Mouse (Mus musculus) midbrain, embryonic 14.5 days (tissue): ENCODE data around the gene Wnt3a. TPM values are rescaled to one million over a fixed set of nuclear protein-coding genes. Genes with fewer than 3 reads are reported as not detected.

ENCODE experiments used
- ATAC-seq: fragments of 200-750 bp; cut with Nextera tagmentation; 2 replicates; pipeline ENCODE4 v1.8.0; 2017; ENCODE audit warnings: moderate number of reproducible peaks, moderate library complexity; ENCODE audit not compliant: low FRiP score, low TSS enrichment
- DNase-seq: peaks from one replicate; pipeline ENCODE4 v3.0.0-alpha.2; 2015
- H3K27ac ChIP-seq: fragments of 300-500 bp; sonication (generic); replicated peaks from 2 replicates; pipeline ENCODE4 v1.5.1; 2014; ENCODE audit warnings: mild to moderate bottlenecking, low read depth, low read length, moderate library complexity
- H3K27me3 ChIP-seq: fragments of 300-500 bp; sonication (generic); 2 replicates; pipeline ENCODE4 v1.6.1; 2014; ENCODE audit warnings: low read length, control low read depth, mixed read lengths; ENCODE audit not compliant: control insufficient read depth, insufficient read depth
- H3K36me3 ChIP-seq: fragments of 300-500 bp; sonication (generic); 2 replicates; pipeline ENCODE4 v1.6.1; 2014; ENCODE audit warnings: low read length, control low read depth; ENCODE audit not compliant: control insufficient read depth, insufficient read depth
- H3K4me1 ChIP-seq: fragments of 300-500 bp; sonication (generic); 2 replicates; pipeline ENCODE4 v1.6.1; 2014; ENCODE audit warnings: mild to moderate bottlenecking, antibody characterized with exemption, low read length, control low read depth; ENCODE audit not compliant: control insufficient read depth, insufficient read depth
- H3K4me2 ChIP-seq: fragments of 300-500 bp; sonication (generic); 2 replicates; pipeline ENCODE4 v1.6.1; 2014; ENCODE audit warnings: mild to moderate bottlenecking, low read length, moderate library complexity
- H3K4me3 ChIP-seq: fragments of 300-500 bp; sonication (generic); replicated peaks from 2 replicates; pipeline ENCODE4 v1.5.1; 2014; ENCODE audit warnings: low read depth, low read length
- H3K9ac ChIP-seq: fragments of 300-500 bp; sonication (generic); replicated peaks from 2 replicates; pipeline ENCODE4 v1.6.1; 2014; ENCODE audit warnings: mild to moderate bottlenecking, low read length, moderate library complexity
- H3K9me3 ChIP-seq: fragments of 300-500 bp; sonication (generic); 2 replicates; pipeline ENCODE4 v1.6.1; 2016; ENCODE audit warnings: low read length, control low read depth, mixed read lengths; ENCODE audit not compliant: control insufficient read depth
- WGBS: fragments of 180-500 bp; shearing (Covaris S2); extraction: QIAGEN DNeasy Blood & Tissue Kit; methylation state at CpG from one replicate; pipeline ENCODE4 v1.1.7; 2014; 5-methylcytosine and 5-hydroxymethylcytosine counted together
- polyA plus RNA-seq: library from polyadenylated mRNA; unstranded; fragments of >200 nt; fragmentation: Nextera tagmentation; extraction: Ambion mirVana; gene quantifications from 2 replicates; pipeline ENCODE4 v1.2.1, GENCODE M21; 2014

Wnt3a gene
- polyA plus RNA-seq, 1 experiment from 2014 or later: 0.46 TPM

DNA sequence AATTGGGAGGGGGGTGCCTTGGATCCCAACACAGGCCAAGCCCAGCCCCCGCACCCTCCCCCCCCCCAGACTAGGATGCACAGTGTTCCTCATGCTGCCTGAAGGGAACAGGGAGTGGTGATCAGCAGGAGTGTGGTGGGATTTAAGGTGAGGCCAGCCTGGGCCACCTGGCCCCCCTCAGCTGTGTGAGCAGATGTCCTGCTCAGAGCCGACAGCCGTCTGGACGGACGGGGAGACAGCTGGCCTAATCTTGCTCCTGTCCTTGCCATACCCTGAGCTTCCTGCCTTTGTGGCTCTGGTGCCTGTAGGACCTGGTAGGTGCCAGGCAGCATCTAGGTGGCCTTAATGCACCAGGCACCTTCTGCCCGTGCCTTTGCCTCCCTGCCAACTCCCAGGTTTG is 21.5 kb upstream of the Wnt3a start:
- Histone ChIP-seq H3K27me3 (peaks cover 62% of the 10 kb centered on the region), H3K4me1 (peaks cover 18% of the 10 kb centered on the region)

DNA sequence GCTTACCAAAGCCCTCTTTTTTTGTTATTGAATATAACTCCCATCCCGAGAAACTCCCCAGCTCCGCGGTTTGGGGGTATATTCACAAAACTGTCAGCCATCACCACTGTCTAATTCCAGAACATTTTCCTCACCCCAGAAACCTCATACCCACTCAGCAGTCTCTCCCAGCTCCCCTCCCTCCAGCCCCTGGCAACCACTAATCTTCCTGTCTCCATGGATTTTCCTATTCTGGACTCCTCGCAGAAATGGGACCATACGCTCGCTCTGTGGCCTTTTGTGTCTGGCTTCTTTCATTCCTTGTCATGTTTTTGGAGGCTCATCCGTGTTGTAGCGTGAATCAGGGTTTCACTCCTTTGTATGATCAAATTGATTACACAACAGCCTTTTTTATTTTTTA is 19.4 kb upstream of the Wnt3a start:
- Histone ChIP-seq H3K4me1 (peaks cover 26% of the 10 kb centered on the region), H3K27me3 (peaks cover 80% of the 10 kb centered on the region), H3K9me3 (no peaks in the 10 kb centered on the region), H3K4me3 (no peak overlapping the region), H3K36me3 (no peaks in the 10 kb centered on the region), H3K27ac (no peak overlapping the region), H3K9ac (no peak overlapping the region), H3K4me2 (no peak overlapping the region)
- WGBS: 7% methylated on average over 8 of the region's 8 CpGs
- DNase-seq (peak; percentile 67), ATAC-seq (no peak)

More for the DNA sequence above, 21.5 kb upstream of the Wnt3a start:
- Histone ChIP-seq H3K4me2 (no peak overlapping the region), H3K9me3 (no peaks in the 10 kb centered on the region), H3K36me3 (no peaks in the 10 kb centered on the region), H3K4me3 (no peak overlapping the region), H3K9ac (no peak overlapping the region), H3K27ac (no peak overlapping the region)
- DNase-seq (no peak), ATAC-seq (no peak)
- 48% methylated on average over 6 of the region's 6 CpGs for WGBS

DNA sequence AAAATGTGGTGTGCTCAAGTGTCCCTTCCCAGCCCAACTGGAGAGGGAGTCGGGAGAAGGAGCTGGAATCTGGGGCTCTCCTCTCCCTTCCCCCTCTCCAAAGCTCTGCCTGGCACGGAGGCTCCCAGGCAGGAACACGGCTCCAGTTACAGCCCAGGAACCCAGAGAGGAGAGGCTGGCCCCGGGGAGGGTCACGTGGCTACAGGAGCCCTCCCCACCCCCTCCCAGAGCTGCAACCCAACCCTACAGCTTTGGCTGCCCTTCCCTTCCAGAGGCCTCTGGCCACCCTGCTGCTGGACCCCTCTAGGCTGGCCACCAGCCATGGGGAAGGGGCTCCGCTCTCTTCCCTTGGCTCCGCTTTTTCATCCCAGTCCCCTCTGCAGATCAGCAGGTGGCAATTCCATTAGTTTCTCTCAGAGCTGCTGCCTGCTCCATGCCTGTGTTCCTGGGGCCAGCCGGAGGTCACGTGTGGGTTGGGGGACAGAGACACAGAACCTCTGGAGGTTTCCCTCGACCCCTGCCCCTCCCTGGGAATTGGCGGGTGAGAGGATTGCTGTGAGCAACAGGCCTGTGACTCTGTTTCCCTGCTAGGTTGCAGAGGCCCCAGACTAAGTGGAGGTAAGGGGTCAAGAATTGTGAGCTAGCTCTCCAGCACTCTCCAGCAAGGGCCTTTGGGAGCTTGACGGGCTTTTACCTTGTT is 18.7 kb upstream of the Wnt3a start:
- 6% methylated on average over 12 of the region's 12 CpGs for WGBS
- Histone ChIP-seq H3K4me1 (peaks cover 26% of the 10 kb centered on the region), H3K9ac (no peak overlapping the region), H3K4me3 (no peak overlapping the region), H3K36me3 (no peaks in the 10 kb centered on the region), H3K27ac (no peak overlapping the region), H3K4me2 (0 out of 2 replicates have a peak overlapping the region, but pooled peaks have one; percentile 12), H3K27me3 (peaks cover 87% of the 10 kb centered on the region), H3K9me3 (no peaks in the 10 kb centered on the region)
- DNase-seq (peak; percentile 28), ATAC-seq (no peak)

DNA sequence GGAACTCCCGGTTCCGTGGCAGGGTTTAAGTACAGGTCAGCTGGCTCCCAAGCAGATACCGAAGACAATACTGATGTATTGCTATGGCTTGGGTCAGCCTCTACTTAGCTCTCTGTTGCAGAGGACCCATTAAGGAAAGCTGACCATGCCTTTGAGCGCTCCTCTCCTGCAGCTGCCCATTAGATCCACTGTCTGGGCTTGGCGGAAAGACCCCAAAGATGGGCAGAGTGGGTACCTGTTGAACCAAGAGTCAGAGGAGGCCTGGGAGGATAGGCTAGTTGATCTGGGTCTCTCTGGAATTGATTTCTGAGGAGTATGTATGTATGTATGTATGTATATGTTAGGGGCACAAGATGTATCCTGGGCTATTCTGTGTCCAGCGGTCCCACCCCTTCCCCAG is 18.1 kb upstream of the Wnt3a start:
- Histone ChIP-seq H3K4me2 (peak overlapping the region; percentile 33; the same call in 1 of the 2 replicates), H3K9me3 (no peaks in the 10 kb centered on the region), H3K36me3 (no peaks in the 10 kb centered on the region), H3K27ac (no peak overlapping the region), H3K9ac (no peak overlapping the region), H3K4me3 (no peak overlapping the region), H3K4me1 (peaks cover 26% of the 10 kb centered on the region), H3K27me3 (peaks cover 91% of the 10 kb centered on the region)
- DNase-seq (no peak), ATAC-seq (no peak)
- 34% methylated on average over 6 of the region's 6 CpGs for WGBS

DNA sequence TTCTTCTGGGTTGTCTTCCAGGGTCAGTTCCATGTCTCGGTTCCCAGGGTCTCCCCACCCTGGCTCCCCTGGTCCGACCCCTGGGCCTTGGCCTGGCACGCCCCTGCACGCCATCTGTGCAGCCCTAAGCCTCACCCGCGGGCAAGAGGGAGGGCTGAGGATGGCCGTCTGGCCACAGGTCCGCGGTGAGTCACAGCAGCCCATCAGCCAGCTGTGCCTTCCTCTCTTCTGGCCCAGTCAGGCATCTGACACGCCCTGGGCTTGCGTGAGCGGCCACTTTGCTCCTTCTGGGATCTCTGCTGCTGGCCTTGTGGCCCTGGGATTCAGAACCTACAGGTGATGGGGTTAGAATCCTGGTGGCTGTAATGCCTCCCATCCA is 17.6 kb upstream of the Wnt3a start:
- H3K4me3 ChIP-seq: 0 out of 2 replicates have a peak overlapping the region, but pooled peaks have one; percentile 46
- peak overlapping the region; percentile 33 for H3K4me2 ChIP-seq
- DNase-seq: no peak
- peaks cover 91% of the 10 kb centered on the region for H3K27me3 ChIP-seq
- no peaks in the 10 kb centered on the region for H3K9me3 ChIP-seq
- no peak overlapping the region for H3K9ac ChIP-seq
- no peaks in the 10 kb centered on the region for H3K36me3 ChIP-seq
- H3K27ac ChIP-seq: no peak overlapping the region
- peaks cover 26% of the 10 kb centered on the region for H3K4me1 ChIP-seq
- ATAC-seq: no peak
- WGBS: 17% methylated on average over 12 of the region's 12 CpGs

DNA sequence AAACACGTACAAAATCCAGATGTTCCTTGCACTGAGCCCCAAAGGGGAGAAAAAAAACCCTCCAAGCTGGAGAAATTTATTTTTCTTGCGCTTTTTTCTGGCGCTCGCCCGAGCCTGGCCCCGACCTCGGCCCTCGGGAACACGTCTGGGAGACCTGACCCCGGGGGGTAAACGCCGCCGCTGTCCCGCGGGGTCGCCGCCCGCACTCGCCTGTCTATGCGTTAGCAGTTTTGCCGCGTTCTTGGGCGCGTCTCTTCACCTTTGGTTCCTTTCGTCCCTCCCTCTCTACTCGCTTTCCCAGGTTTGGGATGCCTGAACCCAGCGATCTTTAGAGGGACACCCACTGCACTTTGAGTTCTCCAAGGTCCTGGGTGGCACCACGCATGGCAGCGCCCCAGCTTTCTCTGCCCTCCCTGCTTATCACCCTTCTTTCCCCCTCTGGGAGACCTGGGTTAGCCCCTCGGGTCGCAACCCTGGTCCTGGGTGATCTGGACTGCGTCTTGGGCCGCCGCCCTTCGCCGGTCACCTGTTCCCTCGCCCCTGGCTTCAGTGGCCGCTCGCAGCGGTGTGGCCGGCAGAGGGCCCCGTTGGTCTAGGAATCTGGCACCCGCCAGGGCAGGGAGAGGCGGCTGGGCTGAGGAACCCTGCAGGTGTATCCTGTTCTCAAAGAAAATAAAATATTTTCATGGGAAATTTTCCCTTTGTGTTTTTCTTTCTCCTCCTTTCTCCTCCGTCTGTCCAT is 17.0 kb upstream of the Wnt3a start:
- Histone ChIP-seq H3K36me3 (no peaks in the 10 kb centered on the region), H3K9me3 (no peaks in the 10 kb centered on the region), H3K27ac (no peak overlapping the region), H3K4me2 (peak overlapping the region; percentile 78), H3K9ac (peak overlapping the region; percentile 51), H3K4me1 (peaks cover 26% of the 10 kb centered on the region), H3K4me3 (peak overlapping the region; percentile 46), H3K27me3 (peaks cover 88% of the 10 kb centered on the region)
- no peak for ATAC-seq
- peak; percentile 85 for DNase-seq
- WGBS: 2% methylated on average over 45 of the region's 45 CpGs

DNA sequence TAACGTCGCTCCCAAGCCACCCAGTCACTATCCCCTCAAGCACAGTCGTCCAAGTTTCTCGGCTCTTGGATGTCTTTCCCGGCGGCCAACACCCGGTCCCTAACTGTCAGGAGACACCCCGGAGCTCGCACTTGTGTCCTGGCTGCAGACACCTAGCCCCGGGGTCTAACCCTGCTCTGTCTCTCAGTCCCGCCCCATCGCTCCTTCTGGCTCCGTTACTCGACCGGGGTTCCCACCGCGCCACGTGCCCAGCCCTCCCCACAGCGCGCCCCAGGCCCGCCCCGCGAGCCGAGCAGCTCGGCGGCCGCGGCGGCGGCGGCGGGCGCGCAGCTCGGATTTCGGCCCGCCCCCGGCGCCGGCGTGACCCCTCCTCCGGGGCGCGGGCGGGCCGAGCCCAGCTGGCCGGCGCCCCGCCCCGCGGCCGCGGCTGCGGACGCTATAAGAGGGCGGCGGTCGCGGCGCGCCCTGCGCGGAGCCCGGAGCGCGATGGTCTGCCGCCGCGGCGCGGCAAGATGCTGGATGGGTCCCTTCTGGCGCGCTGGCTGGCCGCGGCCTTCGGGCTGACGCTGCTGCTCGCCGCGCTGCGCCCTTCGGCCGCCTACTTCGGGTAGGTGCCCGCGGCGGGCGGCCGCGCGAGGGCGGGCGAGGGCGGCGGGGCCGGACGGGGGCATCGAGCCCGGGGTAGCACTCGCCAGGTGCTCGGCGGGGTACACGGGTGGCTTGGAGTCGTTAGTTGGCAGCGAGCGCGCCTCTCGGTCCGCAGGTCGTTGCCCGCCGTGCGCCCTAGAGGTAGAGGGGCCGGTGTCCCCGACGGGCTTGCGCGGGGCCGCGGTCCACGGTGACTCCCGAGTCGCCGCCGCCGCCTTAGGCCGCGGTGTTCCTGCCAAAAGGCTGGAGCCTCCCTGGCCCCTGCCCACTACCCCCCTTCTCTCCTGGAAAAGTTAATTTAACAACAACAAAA is 16.2 kb upstream of the Wnt3a start, which contains the start of gene Wnt9a:
TSS of gene Wnt9a (plus strand) at position 468 of the 961 bp plus-strand sequence.
- Histone ChIP-seq H3K27me3 (peaks cover 82% of the 10 kb centered on the region), H3K4me2 (peak within 1 kb of the TSS; percentile 78)
- no peak for ATAC-seq

DNA sequence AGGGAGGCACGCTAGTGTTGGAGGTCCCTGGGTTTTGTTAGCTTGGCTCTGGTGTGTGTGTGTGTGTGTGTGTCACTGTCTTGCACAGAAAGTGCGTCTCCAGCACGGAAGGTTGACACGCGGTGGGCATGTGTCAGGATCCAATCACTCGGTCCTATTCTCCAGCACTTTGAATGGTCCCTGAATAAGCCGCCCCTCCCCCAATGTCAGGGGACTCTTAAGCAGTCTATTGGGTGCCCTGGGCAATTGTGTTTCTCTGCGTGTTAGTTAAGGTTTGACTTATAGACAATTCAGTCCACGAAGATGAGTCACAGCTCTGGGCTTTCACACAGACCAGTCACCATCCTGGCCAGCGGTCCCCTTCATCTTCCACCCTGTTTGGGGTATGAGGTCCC is 15.3 kb upstream of the Wnt3a start:
- ATAC-seq (no peak), DNase-seq (peak; percentile 34)
- no peak overlapping the region for H3K9ac ChIP-seq
- 3% methylated on average over 10 of the region's 10 CpGs for WGBS
- H3K9me3 ChIP-seq: no peaks in the 10 kb centered on the region
- H3K4me1 ChIP-seq: peaks cover 26% of the 10 kb centered on the region
- H3K27me3 ChIP-seq: peaks cover 79% of the 10 kb centered on the region
- H3K4me3 ChIP-seq: no peak overlapping the region
- H3K4me2 ChIP-seq: peak overlapping the region; percentile 78
- H3K27ac ChIP-seq: no peak overlapping the region
- H3K36me3 ChIP-seq: no peaks in the 10 kb centered on the region

More for the DNA sequence above, 16.2 kb upstream of the Wnt3a start, which contains the start of gene Wnt9a:
- H3K4me1 ChIP-seq: peaks cover 26% of the 10 kb centered on the region
- WGBS: under 1% methylated on average over 112 of the region's 128 CpGs
- DNase-seq: peak; percentile 71
- no peak within 1 kb of the TSS for H3K27ac ChIP-seq
- H3K4me3 ChIP-seq: peak within 1 kb of the TSS; percentile 46
- H3K9me3 ChIP-seq: no peaks in the 10 kb centered on the region
- H3K36me3 ChIP-seq: no peaks in the 10 kb centered on the region
- peak within 1 kb of the TSS; percentile 51 for H3K9ac ChIP-seq
